Mouse (Mus musculus): ENCODE data around the gene Plekhg5. TPM values are rescaled to one million over a fixed set of nuclear protein-coding genes. Genes with fewer than 3 reads are reported as not detected.

Gene Plekhg5
- polyA plus RNA-seq, 1 experiment from 2014 or later = 17.4 TPM

DNA sequence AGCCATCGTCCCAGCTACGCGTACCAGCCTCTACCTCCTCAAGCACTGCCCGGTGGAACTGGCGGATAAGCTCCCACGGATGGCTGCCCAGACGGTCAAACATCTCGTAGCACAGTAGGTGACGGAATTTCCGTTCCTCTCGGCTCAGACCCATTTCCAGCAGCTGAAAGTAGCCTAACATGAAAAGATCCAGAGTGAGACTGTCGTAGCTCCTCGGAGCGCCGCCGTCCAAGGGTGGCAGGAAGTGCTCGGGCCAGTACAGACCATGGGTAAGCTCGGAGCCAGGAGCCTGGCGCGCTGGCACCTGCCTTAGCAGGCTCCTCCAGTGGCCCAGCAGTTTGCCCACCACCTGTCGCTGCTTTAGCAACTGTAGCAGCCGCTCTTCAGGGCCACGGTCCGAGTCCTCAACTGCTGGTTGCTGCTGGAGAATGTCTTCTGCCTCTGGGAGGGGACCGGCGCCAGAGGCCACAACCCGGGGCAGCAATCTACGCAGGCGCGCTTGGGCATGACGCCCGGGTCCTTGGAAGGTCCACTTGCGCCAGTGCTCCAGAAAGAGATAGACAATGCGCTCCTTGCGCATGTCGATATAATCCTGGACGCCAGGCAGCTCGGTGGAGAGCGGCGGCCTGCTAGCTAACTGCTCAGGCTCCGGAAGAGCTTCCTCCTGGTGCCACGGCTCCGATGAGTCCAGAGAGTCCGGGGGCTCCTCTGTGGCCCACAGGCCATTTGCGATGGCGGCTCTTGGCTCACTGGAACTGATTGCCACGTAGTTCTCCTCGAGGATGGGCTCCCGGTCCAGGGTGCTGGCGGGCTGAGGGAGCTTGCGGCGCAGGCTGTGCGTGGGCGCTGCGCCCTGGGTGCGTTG lies 53.1 kb downstream of the Plekhg5 start:
- TF ChIP-seq EP300 (IDR thresholded peaks at IDR 0.05) (no peak), CTCF (IDR thresholded peaks at IDR 0.05) (no peak)
- WGBS = 26% methylated on average over 54 of the region's 56 CpGs
- no peaks in the 10 kb centered on the region for H3K9me3 ChIP-seq (ENCODE audit: low read length)
- no peaks in the 10 kb centered on the region for H3K36me3 ChIP-seq (ENCODE audit: insufficient read depth, low read length)
- H3K27me3 ChIP-seq (replicated peaks; ENCODE audit: insufficient read depth, low read length) = peaks cover 67% of the 10 kb centered on the region
- H3K4me2 ChIP-seq (replicated peaks; ENCODE audit: low read depth, low read length) = peak overlapping the region; percentile 28
- DNase-seq (ENCODE audit: low spot score) (no peak), ATAC-seq (no peak)
- peaks cover 8% of the 10 kb centered on the region; the same call in 1 of the 2 replicates for H3K4me1 ChIP-seq (ENCODE audit: insufficient read depth, low read depth, low read length)
- no peak overlapping the region for H3K9ac ChIP-seq (replicated peaks; ENCODE audit: low read depth)
- no peak overlapping the region for H3K27ac ChIP-seq (ENCODE audit: low read length)
- peak overlapping the region; percentile 10; the same call in 1 of the 2 replicates for H3K4me3 ChIP-seq (ENCODE audit: low read depth, low read length)

GRCm38 (mm10) chr4:152126026-152126920 lies 54.0 kb downstream of the Plekhg5 start:
- H3K4me2 ChIP-seq (replicated peaks; ENCODE audit: low read depth, low read length) = peak overlapping the region; percentile 28; the same call in 1 of the 2 replicates
- TF ChIP-seq EP300 (IDR thresholded peaks at IDR 0.05) = no peak
- no peak for TF ChIP-seq CTCF (IDR thresholded peaks at IDR 0.05)
- peaks cover 61% of the 10 kb centered on the region for H3K27me3 ChIP-seq (replicated peaks; ENCODE audit: insufficient read depth, low read length)
- H3K4me3 ChIP-seq (ENCODE audit: low read depth, low read length) = no peak overlapping the region; the same call in 1 of the 2 replicates
- 35% methylated on average over 65 of the region's 65 CpGs for WGBS
- H3K9me3 ChIP-seq (ENCODE audit: low read length) = no peaks in the 10 kb centered on the region
- H3K4me1 ChIP-seq (ENCODE audit: insufficient read depth, low read depth, low read length) = no peaks in the 10 kb centered on the region
- DNase-seq (ENCODE audit: low spot score) = no peak
- no peak for ATAC-seq
- H3K27ac ChIP-seq (ENCODE audit: low read length) = no peak overlapping the region
- H3K36me3 ChIP-seq (ENCODE audit: insufficient read depth, low read length) = no peaks in the 10 kb centered on the region
- no peak overlapping the region for H3K9ac ChIP-seq (replicated peaks; ENCODE audit: low read depth)

DNA sequence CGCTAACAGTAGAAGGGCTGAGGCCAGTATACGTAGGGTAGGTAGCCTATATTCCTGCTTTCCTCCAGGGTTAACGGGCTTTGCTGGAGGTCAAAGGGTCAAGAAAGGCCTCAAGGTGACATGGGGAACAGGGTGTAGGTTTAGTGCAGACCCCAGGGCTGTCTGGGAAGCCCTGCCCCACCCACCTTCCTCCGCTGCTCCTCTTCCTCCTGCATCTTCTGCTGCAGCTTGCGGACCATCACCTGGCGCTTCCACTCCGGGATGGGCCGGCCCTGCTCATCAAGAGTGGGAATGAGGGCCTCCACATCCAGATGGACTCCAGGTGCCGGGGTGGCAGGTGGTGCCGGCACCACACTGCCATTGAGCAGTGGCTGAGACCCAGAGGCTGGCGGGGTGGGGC lies 55.6 kb downstream of the Plekhg5 start:
- Histone ChIP-seq H3K9me3 (ENCODE audit: low read length) (no peaks in the 10 kb centered on the region), H3K27ac (ENCODE audit: low read length) (no peak overlapping the region), H3K27me3 (replicated peaks; ENCODE audit: insufficient read depth, low read length) (peaks cover 72% of the 10 kb centered on the region), H3K4me1 (ENCODE audit: insufficient read depth, low read depth, low read length) (no peaks in the 10 kb centered on the region), H3K9ac (replicated peaks; ENCODE audit: low read depth) (no peak overlapping the region), H3K36me3 (ENCODE audit: insufficient read depth, low read length) (no peaks in the 10 kb centered on the region), H3K4me3 (ENCODE audit: low read depth, low read length) (no peak overlapping the region), H3K4me2 (replicated peaks; ENCODE audit: low read depth, low read length) (no peak overlapping the region)
- WGBS = 84% methylated on average over 11 of the region's 11 CpGs
- no peak for DNase-seq (ENCODE audit: low spot score)
- ATAC-seq = no peak
- no peak for TF ChIP-seq CTCF (IDR thresholded peaks at IDR 0.05)
- no peak for TF ChIP-seq EP300 (IDR thresholded peaks at IDR 0.05)

DNA sequence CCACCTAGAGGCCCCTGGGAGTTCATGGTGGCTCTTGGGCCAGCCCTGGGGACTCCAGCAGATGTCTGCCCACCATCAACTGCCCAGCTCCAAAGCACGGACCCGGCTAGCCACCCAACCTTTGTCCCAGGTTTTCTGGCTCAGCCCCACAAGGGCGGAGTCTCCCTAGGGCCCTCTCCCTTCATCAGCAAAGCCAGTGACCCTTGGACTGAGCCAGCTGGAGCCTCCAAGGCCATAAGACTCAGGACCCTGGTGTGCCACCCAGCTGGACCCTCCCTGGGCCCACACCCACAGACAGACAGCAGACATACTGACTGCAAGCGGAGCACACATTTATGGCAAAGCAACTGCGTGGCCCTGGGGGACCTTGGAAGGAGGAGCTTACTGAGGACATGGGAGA lies 56.5 kb downstream of the Plekhg5 start:
- H3K27me3 ChIP-seq (replicated peaks; ENCODE audit: insufficient read depth, low read length) = peaks cover 69% of the 10 kb centered on the region
- DNase-seq (ENCODE audit: low spot score) (no peak), ATAC-seq (no peak)
- H3K4me2 ChIP-seq (replicated peaks; ENCODE audit: low read depth, low read length) = no peak overlapping the region
- no peaks in the 10 kb centered on the region for H3K36me3 ChIP-seq (ENCODE audit: insufficient read depth, low read length)
- no peak overlapping the region for H3K27ac ChIP-seq (ENCODE audit: low read length)
- no peak overlapping the region for H3K9ac ChIP-seq (replicated peaks; ENCODE audit: low read depth)
- H3K9me3 ChIP-seq (ENCODE audit: low read length) = no peaks in the 10 kb centered on the region
- H3K4me3 ChIP-seq (ENCODE audit: low read depth, low read length) = no peak overlapping the region
- TF ChIP-seq CTCF (IDR thresholded peaks at IDR 0.05) (no peak), EP300 (IDR thresholded peaks at IDR 0.05) (no peak)
- 82% methylated on average over 5 of the region's 5 CpGs for WGBS
- no peaks in the 10 kb centered on the region for H3K4me1 ChIP-seq (ENCODE audit: insufficient read depth, low read depth, low read length)

DNA sequence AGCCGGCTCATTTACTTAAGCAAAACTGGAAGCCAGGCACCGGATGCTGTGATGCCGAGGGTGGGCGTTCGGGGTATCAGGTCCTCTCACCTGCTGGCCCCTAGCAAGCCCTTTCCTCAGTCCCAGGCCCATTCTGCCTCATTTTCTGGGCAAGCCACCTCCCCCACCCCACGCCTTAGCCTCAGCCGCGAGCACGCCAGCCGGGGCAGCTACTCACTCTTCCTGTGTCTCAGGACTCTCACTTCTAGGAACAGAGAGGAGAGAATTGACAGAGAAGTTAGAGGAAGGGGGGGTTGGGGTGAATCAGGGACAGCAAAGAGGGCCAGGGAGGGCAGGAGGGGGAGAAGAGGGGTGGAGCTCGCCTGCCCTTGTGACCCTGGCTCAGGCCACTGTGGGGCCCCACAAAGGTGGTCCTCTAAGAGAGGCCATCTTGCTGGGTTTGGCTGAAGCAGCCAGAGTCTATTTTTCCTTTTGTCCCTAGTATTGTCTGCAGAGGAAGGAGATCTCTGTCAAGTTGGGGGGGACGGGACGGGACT lies 57.2 kb downstream of the Plekhg5 start:
- Histone ChIP-seq H3K27me3 (replicated peaks; ENCODE audit: insufficient read depth, low read length) (peaks cover 73% of the 10 kb centered on the region), H3K4me1 (ENCODE audit: insufficient read depth, low read depth, low read length) (no peaks in the 10 kb centered on the region), H3K36me3 (ENCODE audit: insufficient read depth, low read length) (no peaks in the 10 kb centered on the region), H3K9me3 (ENCODE audit: low read length) (no peaks in the 10 kb centered on the region), H3K4me3 (ENCODE audit: low read depth, low read length) (no peak overlapping the region), H3K4me2 (replicated peaks; ENCODE audit: low read depth, low read length) (no peak overlapping the region), H3K9ac (replicated peaks; ENCODE audit: low read depth) (no peak overlapping the region), H3K27ac (ENCODE audit: low read length) (no peak overlapping the region)
- TF ChIP-seq CTCF (IDR thresholded peaks at IDR 0.05) (no peak), EP300 (IDR thresholded peaks at IDR 0.05) (no peak)
- 38% methylated on average over 13 of the region's 13 CpGs for WGBS
- no peak for ATAC-seq
- no peak for DNase-seq (ENCODE audit: low spot score)
